Mouse (Mus musculus) stomach, embryonic 14.5 days (tissue): Measurements from ENCODE around the gene BC004004. TPM values are rescaled to one million over a fixed set of nuclear protein-coding genes. Genes with fewer than 3 reads are reported as not detected.

Source experiments
- ATAC-seq: fragments of 200-750 bp; cut with Nextera tagmentation; 2 replicates; pipeline ENCODE4 v1.8.0; 2017; ENCODE audit warnings: low read depth, moderate TSS enrichment; ENCODE audit not compliant: insufficient number of reproducible peaks, insufficient read depth, low FRiP score
- H3K27ac ChIP-seq: fragments of 300-500 bp; sonication (generic); 2 replicates; pipeline ENCODE4 v1.5.1; 2014; ENCODE audit warnings: mild to moderate bottlenecking, low read length, moderate library complexity, mixed read lengths
- H3K27me3 ChIP-seq: fragments of 300-500 bp; sonication (generic); 2 replicates; pipeline ENCODE4 v1.6.1; 2014; ENCODE audit warnings: low read length, control low read depth, mixed read lengths; ENCODE audit not compliant: control insufficient read depth, insufficient read depth
- H3K36me3 ChIP-seq: fragments of 300-500 bp; sonication (generic); 2 replicates; pipeline ENCODE4 v1.6.1; 2014; ENCODE audit warnings: mild to moderate bottlenecking, control low read depth, low read length, moderate library complexity, mixed read lengths; ENCODE audit not compliant: control insufficient read depth, insufficient read depth
- H3K4me1 ChIP-seq: fragments of 300-500 bp; sonication (generic); 2 replicates; pipeline ENCODE4 v1.6.1; 2014; ENCODE audit warnings: low read length, control low read depth, mixed read lengths; ENCODE audit not compliant: control insufficient read depth, insufficient read depth
- H3K4me2 ChIP-seq: fragments of 300-500 bp; sonication (generic); replicated peaks from 2 replicates; pipeline ENCODE4 v1.6.1; 2014; ENCODE audit warnings: low read depth, low read length, control low read depth
- H3K4me3 ChIP-seq: fragments of 300-500 bp; sonication (generic); 2 replicates; pipeline ENCODE4 v1.5.1; 2014; ENCODE audit warnings: low read depth, low read length, control low read depth
- H3K9ac ChIP-seq: fragments of 300-500 bp; sonication (generic); replicated peaks from 2 replicates; pipeline ENCODE4 v1.6.1; 2014; ENCODE audit warnings: low read depth, mild to moderate bottlenecking, control low read depth, low read length, moderate library complexity, mixed read lengths
- H3K9me3 ChIP-seq: fragments of 300-500 bp; sonication (generic); 2 replicates; pipeline ENCODE4 v1.6.1; 2016; ENCODE audit warnings: low read depth, low read length, control low read depth; ENCODE audit not compliant: control insufficient read depth
- WGBS: fragments of 180-500 bp; shearing (Covaris S2); extraction: QIAGEN DNeasy Blood & Tissue Kit; methylation state at CpG from one replicate; pipeline ENCODE4 v1.1.7; 2014; 5-methylcytosine and 5-hydroxymethylcytosine counted together
- polyA plus RNA-seq: library from polyadenylated mRNA; unstranded; fragments of >200 nt; fragmentation: Nextera tagmentation; extraction: Ambion mirVana; gene quantifications from 2 replicates; pipeline ENCODE4 v1.2.1, GENCODE M21; 2014

BC004004 gene
- polyA plus RNA-seq, 1 experiment from 2014 or later = 79.5 TPM

DNA sequence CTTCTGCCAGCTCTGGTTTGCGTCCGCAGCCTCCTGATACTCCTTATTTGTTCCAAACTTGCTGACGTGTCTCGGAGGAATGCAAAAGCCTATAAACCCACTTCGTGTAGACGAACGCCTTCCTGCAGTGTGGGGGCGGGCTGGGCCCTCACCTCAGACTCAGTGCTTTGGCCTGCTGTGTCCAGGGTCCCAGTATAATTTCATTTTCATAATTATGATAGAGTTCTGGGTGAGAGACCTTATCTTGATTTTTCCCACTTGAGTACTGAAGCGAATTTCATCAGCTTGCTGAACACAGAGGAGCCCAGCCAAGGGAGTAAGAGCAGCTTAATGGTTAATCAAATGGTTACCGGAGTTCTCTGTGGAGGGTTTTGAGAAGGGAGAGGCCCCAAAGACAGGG, 28.7 kb downstream of the BC004004 start:
- no peak overlapping the region for H3K4me2 ChIP-seq
- WGBS = 47% methylated on average over 10 of the region's 10 CpGs
- no peak for ATAC-seq
- no peaks in the 10 kb centered on the region for H3K27me3 ChIP-seq
- 0 out of 2 replicates have a peak overlapping the region, but pooled peaks have one; percentile 6 for H3K9ac ChIP-seq
- H3K36me3 ChIP-seq = peaks cover 6% of the 10 kb centered on the region
- H3K27ac ChIP-seq = no peak overlapping the region
- no peak overlapping the region for H3K4me3 ChIP-seq
- no peaks in the 10 kb centered on the region for H3K4me1 ChIP-seq
- H3K9me3 ChIP-seq = no peaks in the 10 kb centered on the region

DNA sequence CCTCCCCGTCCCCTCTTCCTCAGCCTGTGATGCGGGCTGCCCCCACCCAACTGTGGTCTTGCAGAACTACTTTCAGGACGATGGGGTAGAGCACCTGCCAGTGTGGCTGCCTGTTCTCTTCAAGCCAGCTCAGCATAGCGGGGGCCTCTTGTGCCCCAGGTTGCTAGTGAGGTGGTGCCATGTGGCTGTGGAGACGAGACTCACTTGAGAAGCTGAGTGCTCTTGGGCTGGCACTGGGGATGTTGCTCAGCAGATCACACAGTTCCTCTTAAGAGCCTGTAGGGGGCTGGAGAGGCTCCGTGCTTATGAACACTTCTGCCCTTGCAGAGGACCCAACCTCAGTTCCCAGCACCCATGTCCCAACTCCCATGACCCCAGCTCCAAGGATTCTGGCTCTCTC, 29.2 kb downstream of the BC004004 start:
- H3K4me3 ChIP-seq = no peak overlapping the region
- no peaks in the 10 kb centered on the region for H3K27me3 ChIP-seq
- no peaks in the 10 kb centered on the region for H3K9me3 ChIP-seq
- no peak overlapping the region for H3K27ac ChIP-seq
- 0 out of 2 replicates have a peak overlapping the region, but pooled peaks have one; percentile 6 for H3K9ac ChIP-seq
- H3K36me3 ChIP-seq = peaks cover 6% of the 10 kb centered on the region
- no peaks in the 10 kb centered on the region for H3K4me1 ChIP-seq
- no peak for ATAC-seq
- 83% methylated on average over 6 of the region's 6 CpGs for WGBS
- no peak overlapping the region for H3K4me2 ChIP-seq

DNA sequence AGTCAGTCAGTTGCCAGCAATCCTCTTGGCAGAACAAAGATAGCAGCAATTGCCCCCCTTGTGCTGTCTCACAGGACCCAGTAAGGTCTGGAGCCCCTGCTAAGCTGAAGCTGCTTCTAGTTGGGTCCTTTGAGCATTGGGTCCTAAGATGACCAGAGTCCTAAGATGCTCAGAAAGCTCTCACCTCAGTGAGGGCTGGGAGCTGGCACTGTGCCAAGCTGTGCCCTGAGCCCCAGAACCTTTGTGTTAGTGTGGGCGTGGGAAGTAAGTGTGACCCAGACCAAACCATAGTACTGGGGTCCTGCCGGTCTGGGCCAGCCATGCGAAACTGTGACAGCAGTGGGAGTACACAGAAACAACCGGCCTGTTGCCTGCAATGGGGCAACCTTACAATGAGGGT, 30.7 kb downstream of the BC004004 start:
- Histone ChIP-seq H3K27me3 (no peaks in the 10 kb centered on the region), H3K9ac (no peak overlapping the region), H3K4me1 (no peaks in the 10 kb centered on the region), H3K36me3 (peaks cover 6% of the 10 kb centered on the region), H3K4me2 (no peak overlapping the region), H3K4me3 (no peak overlapping the region), H3K27ac (no peak overlapping the region), H3K9me3 (no peaks in the 10 kb centered on the region)
- whole genome bisulfite sequencing = 90% methylated on average over 4 of the region's 4 CpGs
- no peak for ATAC-seq

DNA sequence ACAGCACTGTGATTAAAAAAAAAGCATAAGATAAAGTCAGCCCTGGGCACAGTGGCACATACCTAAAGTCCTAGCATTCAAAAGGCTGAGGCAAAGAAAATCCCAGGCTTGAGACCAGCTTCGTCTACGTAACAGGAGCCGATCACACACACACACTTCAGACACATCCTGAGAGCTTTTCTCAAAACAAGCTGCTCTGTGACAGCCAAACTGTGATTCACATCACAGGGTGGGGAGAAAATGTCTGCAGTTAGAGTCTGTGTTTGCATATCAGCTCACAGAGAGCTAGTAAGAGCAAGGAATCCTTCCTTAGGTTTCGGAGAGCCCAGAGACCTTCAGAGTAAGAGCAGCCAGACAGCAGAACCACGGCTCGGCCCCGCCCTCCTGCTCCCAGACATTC, 32.3 kb downstream of the BC004004 start:
- no peak overlapping the region for H3K4me2 ChIP-seq
- peaks cover 13% of the 10 kb centered on the region for H3K4me1 ChIP-seq
- peaks cover 6% of the 10 kb centered on the region; the same call in 1 of the 2 replicates for H3K36me3 ChIP-seq
- H3K9ac ChIP-seq = no peak overlapping the region
- H3K27me3 ChIP-seq = no peaks in the 10 kb centered on the region
- H3K4me3 ChIP-seq = no peak overlapping the region
- WGBS = 89% methylated on average over 7 of the region's 7 CpGs
- ATAC-seq = no peak
- no peak overlapping the region for H3K27ac ChIP-seq
- H3K9me3 ChIP-seq = no peaks in the 10 kb centered on the region

DNA sequence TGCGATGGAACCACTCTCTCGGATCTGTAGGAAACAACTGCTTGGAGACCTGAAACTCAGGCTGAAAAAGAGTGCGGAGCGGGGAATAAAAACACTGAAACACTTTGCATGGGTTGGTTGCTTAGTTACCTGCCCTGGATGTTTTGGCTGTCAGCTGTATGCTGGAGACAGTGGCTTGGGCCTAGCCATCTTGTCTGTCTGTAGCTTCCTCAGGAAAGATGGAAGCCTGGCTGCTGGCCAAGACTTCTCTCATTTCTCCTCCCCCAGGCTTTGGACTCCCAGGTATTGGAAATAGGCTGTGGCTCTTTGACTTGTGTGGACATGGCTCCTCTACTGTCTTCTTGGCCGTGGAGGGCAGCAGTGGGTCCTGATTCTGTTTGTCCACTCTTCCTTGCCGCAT, 32.8 kb downstream of the BC004004 start:
- H3K4me2 ChIP-seq = no peak overlapping the region
- no peaks in the 10 kb centered on the region for H3K9me3 ChIP-seq
- H3K36me3 ChIP-seq = peaks cover 6% of the 10 kb centered on the region; the same call in 1 of the 2 replicates
- no peak overlapping the region for H3K27ac ChIP-seq
- no peak overlapping the region for H3K9ac ChIP-seq
- H3K27me3 ChIP-seq = no peaks in the 10 kb centered on the region
- H3K4me1 ChIP-seq = peaks cover 13% of the 10 kb centered on the region
- WGBS = 88% methylated on average over 6 of the region's 6 CpGs
- no peak for ATAC-seq
- H3K4me3 ChIP-seq = no peak overlapping the region

DNA sequence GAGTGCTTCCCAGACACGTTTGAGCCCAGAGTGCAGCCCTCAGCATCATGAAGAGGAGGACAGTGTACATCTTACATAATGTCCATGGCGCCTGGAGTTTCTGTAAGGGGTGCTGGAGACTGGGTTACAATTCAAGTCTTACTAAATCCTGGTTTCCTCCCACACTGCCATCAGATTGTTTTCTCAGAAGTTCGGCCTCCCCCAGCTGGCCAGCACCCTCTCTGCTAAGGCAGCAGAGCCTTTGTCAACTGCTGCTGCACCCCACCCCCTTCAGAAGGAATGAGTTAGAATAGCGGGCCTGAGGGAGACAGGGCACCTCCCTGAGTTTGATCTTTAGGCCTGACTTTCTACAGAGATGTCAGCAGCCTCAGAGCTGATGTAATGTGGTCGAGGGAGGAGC, 33.6 kb downstream of the BC004004 start:
- no peak overlapping the region for H3K27ac ChIP-seq
- ATAC-seq = no peak

DNA sequence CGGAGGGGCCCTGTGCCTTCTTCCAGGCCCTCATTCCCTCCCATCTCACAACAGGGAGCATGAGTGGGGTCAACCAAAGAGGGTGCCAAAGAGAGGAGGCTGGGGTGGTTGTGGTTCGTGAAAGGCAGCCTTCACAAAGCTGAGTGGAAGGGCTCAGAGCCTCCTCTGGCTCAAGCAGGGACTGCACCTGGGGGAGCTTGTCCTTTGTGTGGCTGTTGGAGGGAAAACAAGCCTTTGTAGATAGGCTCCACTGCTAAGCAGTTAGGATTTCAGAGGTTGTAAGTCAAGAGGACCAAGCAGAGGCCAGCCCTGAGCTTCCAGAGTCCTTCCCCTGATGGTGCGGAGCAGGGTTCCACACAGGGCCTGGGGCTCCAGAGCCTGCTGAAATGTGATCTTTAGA, 34.5 kb downstream of the BC004004 start:
- Histone ChIP-seq H3K4me3 (no peak overlapping the region), H3K4me2 (no peak overlapping the region), H3K27ac (no peak overlapping the region), H3K4me1 (peaks cover 21% of the 10 kb centered on the region), H3K36me3 (no peaks in the 10 kb centered on the region; the same call in 1 of the 2 replicates), H3K9me3 (no peaks in the 10 kb centered on the region), H3K27me3 (no peaks in the 10 kb centered on the region), H3K9ac (no peak overlapping the region)
- WGBS = 57% methylated on average over 3 of the region's 3 CpGs
- peak; percentile 44; the same call in 1 of the 2 replicates for ATAC-seq

More for the DNA sequence above, 33.6 kb downstream of the BC004004 start:
- Histone ChIP-seq H3K4me2 (no peak overlapping the region), H3K9ac (no peak overlapping the region), H3K36me3 (peaks cover 2% of the 10 kb centered on the region; the same call in 1 of the 2 replicates), H3K9me3 (no peaks in the 10 kb centered on the region), H3K27me3 (no peaks in the 10 kb centered on the region), H3K4me3 (no peak overlapping the region), H3K4me1 (peaks cover 17% of the 10 kb centered on the region)
- 74% methylated on average over 5 of the region's 5 CpGs for WGBS

DNA sequence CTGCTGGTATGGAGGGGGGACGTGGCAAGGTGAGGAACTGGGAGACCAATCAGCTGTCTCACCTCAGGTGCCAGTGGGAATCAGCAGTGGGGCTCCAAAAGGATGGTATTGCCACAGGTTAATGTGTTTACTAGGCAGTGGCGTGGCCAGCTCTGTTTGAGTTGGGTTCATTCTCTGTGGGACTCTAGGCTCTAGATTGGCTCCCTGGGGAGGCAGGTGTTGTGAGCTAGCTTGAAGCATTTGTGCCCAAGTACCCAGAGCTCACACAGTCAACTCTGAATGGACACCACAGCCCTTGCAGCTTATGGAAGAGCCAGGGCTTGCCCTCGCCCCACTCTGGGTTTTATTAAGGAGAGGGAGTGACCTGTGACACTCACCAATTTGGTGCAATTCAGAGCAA, 35.3 kb downstream of the BC004004 start:
- Histone ChIP-seq H3K9me3 (no peaks in the 10 kb centered on the region), H3K4me1 (peaks cover 21% of the 10 kb centered on the region), H3K36me3 (no peaks in the 10 kb centered on the region; the same call in 1 of the 2 replicates), H3K4me2 (no peak overlapping the region), H3K27ac (no peak overlapping the region), H3K27me3 (no peaks in the 10 kb centered on the region), H3K4me3 (no peak overlapping the region), H3K9ac (no peak overlapping the region)
- WGBS = 74% methylated on average over 3 of the region's 3 CpGs
- ATAC-seq = no peak

DNA sequence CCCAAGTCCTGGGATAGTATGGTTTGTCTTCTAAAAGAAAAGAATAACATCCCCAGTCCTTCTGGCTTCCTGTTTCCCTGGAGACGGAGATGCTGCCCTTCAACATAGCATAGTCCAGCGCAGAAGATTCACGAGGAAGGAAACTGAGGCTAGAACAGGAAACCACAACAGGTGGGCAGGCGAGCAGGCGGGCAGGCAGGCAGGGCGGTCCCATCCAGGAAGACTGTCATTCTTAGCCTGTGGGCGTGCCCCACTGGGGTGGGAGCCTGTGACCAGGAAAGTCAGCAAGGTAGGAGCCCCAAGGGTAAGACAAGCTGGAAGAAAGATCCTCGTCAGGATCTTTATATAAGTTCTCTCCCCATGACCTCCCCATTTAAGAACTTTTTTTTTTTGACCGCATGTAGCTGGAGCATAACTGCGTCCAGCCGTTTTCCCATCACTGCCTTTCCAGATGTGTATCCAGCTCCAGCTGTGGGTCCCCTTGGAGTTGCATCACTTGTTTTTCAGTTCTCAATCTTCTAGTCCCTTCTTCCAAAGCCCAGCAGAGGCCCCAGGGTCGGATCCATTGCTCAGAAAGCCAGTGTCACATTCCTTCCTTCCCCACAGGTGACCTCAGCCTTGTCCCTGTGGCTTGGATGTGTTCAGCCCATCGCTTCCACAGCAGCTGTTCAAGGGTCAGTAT, 35.9 kb downstream of the BC004004 start:
- Histone ChIP-seq H3K4me3 (no peak overlapping the region), H3K27me3 (no peaks in the 10 kb centered on the region), H3K4me2 (no peak overlapping the region; the same call in 1 of the 2 replicates), H3K36me3 (no peaks in the 10 kb centered on the region; the same call in 1 of the 2 replicates), H3K27ac (no peak overlapping the region), H3K9me3 (no peaks in the 10 kb centered on the region), H3K9ac (no peak overlapping the region), H3K4me1 (peaks cover 21% of the 10 kb centered on the region)
- WGBS = 57% methylated on average over 13 of the region's 13 CpGs
- no peak for ATAC-seq
